Mouse (Mus musculus): Measurements from ENCODE around the gene Bend5.

The Bend5 gene

DNA sequence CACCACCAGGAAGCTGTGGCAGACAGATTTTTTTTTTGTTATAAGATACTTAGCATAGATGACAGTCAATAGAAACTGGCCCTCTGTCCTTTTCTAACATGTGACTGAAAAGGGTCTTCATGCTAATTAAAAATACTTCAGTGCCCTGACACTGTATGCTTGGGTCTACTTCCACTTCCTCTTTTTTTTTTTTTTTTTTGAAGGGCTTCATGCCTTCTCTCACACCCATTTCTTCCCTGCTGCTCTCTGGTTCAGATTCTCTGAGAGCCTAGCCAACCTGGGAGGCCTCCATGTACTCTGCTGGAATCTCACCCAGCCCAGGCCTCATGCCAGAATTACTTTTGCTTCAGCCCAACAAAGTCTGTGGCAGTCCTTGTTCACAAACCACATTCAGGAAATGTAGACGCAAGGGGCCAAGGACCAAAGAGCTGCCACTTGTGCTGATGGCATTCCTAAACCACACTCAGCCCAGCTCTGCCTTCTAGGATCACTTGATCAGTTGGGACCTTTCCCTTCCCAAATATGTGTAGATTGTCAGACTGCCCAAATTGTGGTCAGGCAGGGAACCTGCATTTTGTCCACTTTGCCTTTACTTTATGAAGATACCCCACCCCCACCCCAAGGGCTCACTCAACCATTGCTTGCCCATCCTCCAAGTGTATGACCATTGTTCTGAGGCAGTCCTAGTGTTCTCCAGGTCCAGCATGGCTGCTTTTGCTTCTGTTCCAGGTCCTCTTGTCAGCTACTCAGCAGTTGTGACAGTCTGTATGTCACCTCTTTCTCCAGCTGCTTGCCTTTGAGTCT is 27.8 kb downstream of the Bend5 start:
- DNase-seq (ENCODE audit: extremely low spot score) = no peak

DNA sequence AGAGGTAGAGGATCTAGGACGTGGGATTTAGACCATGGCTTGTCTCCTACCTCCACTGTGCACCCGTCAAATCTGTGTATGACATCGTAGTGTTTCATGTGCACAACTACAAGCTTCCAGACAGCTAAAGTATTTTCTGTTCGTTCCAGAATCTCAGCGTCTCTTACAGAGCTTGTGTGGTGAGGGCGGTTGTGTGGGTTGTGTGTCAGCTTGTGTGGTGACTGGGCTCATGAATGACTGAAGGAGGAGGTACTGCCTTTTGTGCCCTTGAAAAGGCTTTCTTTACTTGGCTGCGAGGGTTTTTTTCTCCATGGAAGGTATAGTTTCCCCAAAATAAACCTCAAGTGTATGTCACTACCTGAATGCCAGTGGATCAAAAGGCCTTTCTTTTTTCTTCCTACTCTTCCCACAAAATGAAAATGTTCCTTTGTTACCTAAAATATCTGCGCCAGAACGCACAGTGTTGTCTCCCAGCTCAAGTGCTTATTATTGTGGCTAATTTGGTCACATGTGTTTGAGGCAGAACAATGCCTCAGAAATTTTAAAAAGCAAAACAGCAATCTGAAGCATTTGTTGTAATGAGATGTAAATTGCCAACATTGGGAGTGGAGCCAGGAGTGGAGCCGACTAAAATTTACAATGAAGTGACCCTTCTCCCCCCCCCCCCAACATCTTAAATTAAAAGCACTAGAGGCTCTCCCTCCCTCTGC is 29.3 kb downstream of the Bend5 start:
- no peak for DNase-seq (ENCODE audit: extremely low spot score)

DNA sequence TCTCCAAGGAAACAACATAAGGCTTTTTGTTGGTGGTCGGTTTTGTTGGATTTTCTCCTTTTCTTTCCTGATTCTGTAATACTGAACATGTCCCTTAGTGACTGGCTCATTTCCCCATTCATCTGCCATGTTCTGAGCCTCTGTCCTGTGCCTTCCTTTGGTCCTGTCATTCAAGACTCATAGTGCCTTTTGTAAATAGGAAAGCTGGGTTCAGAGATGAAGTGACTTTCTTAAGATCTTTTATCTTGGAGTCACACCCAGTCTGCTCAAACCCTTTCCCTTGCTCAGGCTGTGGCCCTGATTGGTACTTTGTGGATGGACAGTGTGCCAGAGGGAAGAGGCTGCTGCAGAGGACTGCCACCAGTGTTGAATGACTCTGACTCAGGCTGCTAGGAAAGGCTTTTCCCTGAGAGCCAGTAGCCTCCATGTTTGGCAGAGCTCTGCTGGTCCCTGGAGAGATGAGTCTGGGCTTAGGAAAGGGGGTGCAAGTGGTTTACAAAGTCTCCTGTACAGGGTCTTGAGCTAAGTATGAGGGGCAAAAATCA is 29.9 kb downstream of the Bend5 start:
- DNase-seq (ENCODE audit: extremely low spot score) = no peak

DNA sequence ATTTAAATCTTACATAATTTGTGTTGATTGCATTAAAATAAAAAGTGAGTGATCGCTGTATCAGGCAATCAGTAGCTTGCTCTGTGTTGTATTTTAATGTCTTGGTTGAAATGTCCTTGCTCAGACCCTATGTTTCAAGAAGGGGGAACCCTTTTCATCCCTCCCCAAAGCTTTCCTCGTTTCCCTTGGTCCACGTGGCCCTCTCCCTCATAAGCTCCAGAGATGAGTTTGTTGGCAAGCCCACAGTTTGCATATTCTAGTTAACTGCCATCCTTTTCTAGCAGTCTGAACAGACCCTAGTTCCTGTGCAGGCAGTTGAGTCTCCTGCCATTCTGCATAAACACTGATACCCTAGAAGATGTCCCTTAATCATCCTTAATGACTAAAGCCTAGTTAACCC is 33.1 kb downstream of the Bend5 start:
- DNase-seq (ENCODE audit: extremely low spot score) = no peak

DNA sequence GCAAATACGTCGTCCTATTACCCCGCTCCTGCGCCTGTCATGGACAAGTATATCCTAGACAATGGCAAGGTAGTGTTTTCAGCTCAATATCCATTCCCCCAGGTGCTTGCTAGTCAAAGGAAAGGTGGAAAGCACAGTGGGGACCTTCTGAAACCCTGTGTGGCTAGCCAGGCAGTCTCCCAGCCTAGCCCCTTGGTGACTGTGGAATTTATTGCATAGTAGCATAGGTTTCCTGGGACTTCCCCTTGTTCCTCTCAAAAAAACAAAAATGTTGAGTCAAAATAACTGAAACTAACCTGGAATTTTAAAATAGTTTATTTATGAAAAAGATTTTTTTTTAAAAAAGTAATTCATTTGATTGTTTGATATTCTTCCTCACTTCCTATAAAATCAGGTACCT is 33.8 kb downstream of the Bend5 start:
- no peak for DNase-seq (ENCODE audit: extremely low spot score)

DNA sequence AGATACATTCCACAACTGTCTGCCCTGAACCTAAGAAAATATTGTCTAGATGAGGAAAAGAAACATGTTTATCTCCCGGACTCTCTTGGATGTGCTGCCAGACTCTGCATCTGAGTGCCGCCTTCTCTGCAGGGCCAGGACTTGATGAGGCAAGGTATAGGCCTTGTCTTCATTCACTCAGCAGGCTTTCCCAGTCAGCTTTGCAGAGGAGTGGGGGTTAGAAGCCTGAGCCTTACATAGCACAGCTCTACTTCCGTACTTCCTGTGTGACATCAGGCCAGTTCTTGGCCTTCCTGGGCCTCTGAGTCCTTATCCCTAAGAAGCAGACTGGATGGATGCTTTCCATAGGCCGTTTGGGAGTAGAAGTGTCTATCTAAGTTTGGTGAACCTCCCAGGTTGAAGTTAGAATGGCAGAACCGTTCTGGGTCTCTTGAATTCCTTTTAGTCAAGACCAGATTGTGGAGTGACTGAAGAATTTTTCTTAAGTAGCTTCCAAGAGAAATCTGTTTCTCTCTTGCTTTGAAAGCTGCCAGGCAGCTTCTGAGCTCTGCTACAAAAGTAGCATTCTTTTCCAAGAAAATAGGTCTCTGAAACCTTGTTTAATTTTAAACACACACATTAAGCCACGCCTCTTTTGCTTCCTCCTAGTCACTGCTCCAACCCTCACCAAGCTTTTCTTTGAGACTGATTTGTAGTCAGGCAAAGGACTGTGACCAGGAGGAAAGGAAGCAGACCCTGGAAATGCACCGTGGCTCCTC is 34.8 kb downstream of the Bend5 start:
- no peak for DNase-seq (ENCODE audit: extremely low spot score)

DNA sequence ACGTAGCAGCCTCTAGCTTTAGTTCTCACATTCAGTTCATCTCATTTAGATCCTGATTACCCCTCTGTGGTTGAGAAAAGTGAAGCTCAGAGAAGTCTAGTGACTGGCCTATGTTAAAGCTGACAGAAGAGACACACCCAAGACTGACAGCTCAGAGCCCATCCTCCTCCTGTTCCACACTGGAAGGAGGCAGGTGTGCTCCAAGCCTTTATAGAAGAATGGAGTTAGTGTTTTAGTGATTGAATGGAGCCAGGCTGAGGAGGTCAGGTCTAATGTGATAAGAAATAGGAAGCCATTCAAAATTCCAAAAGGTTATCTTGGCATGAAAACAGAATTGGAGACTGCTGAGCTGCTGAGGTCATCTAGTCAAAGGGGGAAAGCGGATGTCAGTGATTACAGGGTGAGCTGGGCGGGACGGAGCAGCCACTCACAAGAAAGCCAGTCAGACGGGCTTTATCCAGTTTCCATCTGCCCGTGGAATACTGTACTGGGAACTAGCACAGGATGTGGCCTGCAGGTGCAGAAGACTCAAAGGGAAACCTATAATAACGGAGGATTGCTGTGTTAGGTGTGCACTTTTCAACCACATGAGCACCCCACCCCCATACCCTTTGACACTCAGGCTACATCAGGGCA is 36.6 kb downstream of the Bend5 start:
- no peak for DNase-seq (ENCODE audit: extremely low spot score)

DNA sequence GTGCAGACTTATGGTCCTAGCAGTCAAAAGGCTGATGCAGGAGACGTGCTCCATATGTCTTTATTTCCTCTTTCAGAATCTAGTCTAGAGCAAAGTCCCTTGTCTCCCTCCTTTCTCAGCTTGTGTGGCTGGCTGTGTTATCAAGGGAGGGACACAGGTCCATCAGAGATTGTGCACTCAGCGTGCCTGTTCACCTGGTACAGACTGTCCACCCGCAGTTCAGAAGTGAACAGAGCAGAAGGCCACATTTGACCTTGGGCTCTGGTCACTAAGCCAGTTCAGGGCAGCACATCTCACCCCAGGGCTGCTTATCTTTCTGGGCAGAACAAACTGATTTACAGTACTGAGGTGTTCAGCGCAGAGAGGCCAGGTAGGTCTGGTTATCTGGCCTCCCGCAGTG is 37.4 kb downstream of the Bend5 start:
- no peak for DNase-seq (ENCODE audit: extremely low spot score)

DNA sequence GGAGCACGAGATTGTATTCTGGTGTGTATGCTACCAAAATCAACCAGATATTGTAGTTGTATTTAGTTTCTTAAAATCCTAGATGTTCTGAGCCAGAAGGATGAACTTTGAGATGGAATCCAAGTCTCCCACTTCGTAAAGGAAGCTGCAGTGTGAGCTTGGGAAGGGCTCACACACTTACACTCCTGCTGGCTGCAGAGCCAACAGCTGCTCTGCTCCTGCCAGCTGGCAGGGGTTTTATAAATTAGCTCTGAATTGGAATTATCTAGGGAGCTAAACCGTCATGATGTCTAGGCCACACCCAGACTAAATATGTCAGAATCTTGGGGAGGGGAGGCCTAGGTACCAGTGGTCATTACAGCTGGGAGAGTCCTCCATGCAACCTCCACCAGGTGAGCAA is 38.5 kb downstream of the Bend5 start:
- no peak for DNase-seq (ENCODE audit: extremely low spot score)

DNA sequence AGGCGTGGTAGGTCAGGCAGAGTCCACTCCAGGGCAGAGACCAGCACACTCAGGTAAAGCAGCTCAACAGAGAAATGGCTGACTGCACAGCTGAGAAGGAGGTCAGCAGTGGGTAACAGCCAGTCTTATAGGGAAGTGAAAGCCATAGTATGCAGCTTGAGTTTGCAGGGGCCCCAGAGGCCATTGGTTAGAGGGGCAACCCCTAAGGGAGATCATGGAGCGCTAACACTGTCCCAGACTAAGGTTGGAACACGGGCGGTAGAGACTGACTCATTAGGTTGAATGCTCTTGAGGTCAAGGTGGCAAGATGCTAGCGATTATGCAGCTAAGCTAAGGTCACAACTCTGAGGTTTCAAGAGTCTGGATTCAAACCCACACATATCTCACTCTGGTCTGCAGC is 40.8 kb downstream of the Bend5 start:
- no peak for DNase-seq (ENCODE audit: extremely low spot score)

DNA sequence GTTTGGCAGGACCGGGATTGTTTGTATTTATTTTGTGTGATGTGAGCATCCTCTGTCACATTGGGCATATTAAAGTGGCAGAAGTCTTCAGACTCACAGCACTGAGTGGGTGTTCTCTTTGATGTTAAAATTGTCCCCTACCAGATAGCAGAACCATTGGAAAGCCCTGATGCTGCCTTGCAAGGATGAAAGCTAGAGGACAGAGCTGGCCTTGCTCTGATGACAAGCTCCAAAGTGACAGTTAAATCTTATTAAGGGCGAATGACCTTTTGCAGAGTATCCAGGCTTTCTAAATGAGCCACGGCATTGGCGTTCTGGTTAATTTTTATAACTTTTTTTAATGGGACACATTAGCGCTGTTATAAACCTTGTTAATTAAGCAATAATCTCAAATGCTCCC is 42.8 kb downstream of the Bend5 start:
- no peak for DNase-seq (ENCODE audit: extremely low spot score)

DNA sequence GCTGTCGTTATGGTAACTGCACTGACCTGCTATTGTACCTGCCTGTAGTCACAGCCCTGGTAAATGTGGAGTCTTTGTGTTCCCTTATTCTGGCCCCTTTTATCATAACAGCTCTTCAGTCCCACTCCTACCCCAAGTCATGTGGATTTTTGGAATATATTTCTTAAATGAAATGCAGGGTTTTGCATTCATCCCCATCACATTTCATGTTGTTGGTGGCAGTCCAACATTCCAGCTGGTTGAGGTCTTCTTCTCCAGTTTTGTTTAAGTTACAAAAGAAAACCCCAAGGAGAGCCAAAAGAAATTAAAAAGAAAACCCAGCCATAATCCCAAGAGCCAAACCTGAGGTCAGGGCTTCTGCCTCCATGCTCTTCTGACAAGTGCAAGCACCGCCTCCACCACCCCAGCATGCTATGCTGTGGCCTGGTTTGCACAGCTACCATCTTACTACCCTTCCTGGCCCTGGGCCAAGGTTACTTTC is 52.5 kb downstream of the Bend5 start:
- DNase-seq (ENCODE audit: extremely low spot score) = no peak

DNA sequence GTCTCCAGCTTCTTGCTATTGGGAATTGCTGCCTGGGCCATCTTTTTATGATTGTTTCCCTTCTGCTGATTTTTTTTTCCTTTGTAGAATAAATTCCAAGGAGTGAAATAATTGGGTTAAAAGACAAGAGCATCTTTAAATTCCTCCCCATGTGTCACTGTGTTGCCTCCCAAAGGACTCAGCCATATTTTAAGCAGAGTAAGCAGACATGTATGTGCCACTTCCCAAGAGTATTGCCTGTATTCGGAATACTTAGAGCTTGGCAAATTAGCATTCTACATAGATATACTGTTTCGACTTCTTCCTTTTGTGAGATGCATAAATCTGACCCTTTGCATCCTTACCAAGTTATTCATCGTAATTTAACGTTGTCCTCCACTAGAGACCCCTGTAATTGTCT is 53.0 kb downstream of the Bend5 start:
- DNase-seq (ENCODE audit: extremely low spot score) = no peak

DNA sequence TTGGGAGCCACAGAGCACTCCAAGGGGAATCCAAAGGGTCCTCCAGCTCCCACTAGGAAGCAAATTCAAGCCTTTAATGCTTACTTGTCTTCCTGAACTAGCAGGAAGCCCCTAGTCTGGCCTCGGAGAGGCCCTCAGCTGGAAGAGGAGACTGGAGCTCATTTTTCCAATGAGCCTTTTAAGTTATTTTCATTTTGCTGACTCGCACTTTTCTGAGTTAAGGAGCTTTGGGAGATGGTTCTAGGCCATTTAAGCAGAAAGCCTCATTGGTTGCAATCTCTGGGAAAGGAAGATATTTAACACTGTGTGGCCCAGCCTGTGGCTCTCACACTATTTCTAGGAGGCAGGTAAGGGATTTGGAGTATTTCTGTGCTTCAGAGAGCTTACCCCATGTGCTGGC is 55.0 kb downstream of the Bend5 start:
- DNase-seq (ENCODE audit: extremely low spot score) = no peak

DNA sequence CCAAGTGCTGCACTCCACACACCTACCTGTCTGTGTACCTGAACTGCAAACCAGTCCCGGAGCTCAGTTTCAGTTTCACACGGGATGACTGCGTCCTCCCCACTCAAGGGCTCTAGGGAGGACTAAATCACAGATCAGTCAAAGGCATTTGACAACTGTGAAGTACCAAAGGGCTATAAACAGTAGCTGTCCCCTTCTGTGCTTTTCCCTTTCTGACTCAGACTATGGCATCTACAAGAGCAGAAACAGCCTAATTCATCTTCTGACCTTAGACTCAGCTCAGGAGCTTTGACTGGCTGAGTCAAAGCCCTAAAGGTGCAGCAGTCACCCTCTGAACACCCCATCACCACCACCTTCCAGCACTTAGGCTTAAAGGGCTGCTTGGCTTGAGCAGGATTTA is 56.9 kb downstream of the Bend5 start:
- no peak for DNase-seq (ENCODE audit: extremely low spot score)

DNA sequence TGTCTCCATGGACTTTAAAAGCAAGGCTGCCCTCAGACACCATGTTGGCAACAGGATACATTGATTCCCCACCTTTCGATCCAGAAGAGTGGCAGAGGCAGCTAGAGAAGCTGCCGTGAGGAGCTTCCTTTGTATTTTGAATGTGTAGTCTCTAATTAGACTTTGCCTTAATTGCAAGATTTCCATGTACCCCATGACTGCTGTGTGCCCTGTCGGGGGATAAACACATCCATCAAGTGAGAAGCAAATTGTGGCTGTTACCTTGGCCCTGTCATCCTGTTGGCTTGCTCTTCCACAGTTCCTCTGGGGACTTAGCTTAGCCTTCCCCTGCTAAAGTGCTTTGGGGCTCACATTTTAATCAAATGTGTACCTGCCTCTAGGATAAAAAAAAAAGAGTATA is 57.7 kb downstream of the Bend5 start:
- no peak for DNase-seq (ENCODE audit: extremely low spot score)

DNA sequence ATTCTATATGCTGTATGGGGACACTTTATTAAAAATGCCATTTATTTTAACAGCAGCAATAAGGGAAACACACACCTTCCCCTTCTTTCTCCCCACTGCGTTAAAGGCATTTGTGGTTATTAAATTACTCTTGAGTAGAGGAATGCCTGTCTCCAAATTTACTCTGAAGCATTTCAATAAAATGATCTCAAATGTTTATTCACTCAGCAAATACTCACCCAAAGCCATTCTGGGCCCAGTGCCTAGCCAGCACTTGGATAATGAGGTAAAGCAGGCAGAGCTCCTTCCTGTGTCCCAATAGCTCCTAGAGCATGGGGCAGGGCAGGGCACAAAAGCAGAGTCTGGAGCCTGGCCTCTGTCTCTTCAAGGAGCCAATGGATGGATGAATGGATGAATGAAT is 58.2 kb downstream of the Bend5 start:
- no peak for DNase-seq (ENCODE audit: extremely low spot score)

DNA sequence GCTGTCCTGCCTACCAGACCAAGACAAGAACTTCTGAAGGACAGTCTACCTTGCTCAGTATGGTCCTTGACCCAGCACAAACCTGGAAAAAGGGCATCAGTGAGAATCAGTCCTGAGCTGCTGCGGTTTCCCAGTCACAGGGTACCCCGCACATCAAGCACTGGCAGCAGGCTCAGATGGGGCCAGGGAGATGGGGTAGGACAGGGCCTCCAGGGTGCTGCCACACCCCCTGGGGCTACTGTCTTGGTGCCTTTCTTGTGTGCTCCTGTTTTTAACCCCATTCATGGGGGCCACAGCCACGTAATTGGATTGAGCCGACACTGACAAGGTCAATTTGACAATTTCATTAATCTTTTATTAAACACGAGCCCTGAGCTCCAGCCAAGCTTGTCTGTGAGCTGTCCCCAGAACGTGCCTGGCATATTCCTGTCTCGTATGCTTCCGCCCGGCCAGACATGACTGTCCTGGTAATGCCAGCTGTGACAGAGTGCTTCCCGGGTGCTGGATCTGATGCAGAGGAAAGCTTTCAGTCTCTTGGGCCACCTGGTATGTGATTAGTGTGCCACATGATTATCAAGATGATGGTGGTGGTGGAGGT is 60.7 kb downstream of the Bend5 start:
- DNase-seq (ENCODE audit: extremely low spot score) = no peak

DNA sequence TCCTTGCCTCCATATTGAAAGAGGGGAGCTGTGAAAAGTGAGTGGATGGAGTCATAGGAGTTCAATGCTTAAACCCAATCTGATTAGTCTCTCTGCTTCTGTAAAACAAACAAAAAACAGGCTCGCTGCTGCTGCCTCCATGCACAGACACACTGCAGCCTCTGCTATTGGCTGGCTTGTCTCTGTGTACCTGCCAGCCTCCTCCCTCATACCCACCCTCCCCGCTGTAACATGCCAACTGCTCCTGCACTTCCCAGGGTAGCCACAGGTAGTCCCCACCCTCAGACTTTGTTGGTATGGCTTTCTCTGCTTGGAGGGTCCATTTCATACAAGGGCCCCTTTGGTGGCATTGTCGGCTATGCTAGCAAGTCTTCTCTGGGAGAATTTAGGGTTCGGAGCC is 62.7 kb downstream of the Bend5 start:
- no peak for DNase-seq (ENCODE audit: extremely low spot score)

DNA sequence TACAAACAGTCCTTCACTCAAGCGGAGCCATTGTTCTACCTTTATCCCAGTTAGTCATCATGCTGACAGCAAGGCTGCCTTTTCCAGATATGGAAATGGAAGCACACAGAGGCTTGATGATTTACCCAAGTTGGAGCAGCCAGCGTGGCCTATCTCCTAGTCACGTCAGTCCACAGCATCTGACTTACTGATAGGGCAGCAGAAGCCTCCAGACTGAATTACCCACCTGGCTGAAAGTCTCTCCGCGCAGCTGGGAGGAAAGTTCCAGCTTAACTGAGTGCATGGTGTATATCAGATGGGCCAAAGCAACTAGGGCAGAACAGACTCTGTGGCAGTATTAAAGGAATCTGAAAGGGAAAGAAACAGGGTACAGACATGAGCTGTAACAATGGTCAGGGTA is 68.7 kb downstream of the Bend5 start:
- DNase-seq (ENCODE audit: extremely low spot score) = no peak

DNA sequence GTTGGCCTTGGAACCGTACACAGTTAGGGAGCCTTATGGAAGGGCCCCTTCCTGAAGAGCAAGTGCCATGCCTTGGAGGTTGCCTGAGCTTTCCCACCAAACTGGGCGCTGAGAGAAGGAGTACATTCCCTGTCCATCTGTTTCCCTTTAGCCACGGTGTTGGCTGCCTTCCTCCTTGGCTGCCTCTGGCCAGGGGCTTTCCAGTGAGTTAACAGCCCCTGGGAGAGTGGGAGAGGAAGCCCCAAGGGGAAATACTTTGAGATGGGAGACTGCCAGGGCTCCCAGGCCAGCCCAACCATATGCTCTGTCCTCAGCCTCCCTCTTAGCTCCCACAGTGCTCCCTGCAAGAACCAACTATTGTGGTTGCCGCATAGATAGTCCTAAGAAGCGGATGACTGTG is 70.4 kb downstream of the Bend5 start:
- no peak for DNase-seq (ENCODE audit: extremely low spot score)

DNA sequence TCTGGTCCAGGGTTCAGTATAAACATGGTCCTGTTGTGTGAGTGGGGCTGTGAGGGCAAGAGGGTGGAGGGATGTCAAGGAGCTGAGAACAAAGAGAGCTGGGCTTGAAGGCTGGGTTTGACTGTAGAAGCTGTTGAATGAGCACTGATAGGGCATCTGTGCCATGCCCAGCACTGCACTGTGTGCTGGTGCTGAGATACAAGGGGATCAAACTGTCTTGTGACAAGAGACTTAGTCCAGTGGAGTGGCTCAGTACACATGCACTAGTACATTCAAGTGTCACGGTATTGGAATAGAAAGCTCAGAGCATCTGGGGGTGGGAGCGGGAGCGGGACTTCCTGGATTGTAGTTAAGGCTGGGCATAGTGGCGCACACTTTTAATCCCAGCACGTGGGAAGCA is 71.4 kb downstream of the Bend5 start:
- no peak for DNase-seq (ENCODE audit: extremely low spot score)

Data from embryo, embryonic 9.5 days (tissue).